Mouse (Mus musculus) MN1 (cell line): Measurements from ENCODE around the gene Usp10.

ENCODE experiments used
- DNase-seq: peaks from one replicate; pipeline ENCODE4 v3.0.0-alpha.2; 2016; ENCODE audit warnings: low spot score

The Usp10 gene

DNA sequence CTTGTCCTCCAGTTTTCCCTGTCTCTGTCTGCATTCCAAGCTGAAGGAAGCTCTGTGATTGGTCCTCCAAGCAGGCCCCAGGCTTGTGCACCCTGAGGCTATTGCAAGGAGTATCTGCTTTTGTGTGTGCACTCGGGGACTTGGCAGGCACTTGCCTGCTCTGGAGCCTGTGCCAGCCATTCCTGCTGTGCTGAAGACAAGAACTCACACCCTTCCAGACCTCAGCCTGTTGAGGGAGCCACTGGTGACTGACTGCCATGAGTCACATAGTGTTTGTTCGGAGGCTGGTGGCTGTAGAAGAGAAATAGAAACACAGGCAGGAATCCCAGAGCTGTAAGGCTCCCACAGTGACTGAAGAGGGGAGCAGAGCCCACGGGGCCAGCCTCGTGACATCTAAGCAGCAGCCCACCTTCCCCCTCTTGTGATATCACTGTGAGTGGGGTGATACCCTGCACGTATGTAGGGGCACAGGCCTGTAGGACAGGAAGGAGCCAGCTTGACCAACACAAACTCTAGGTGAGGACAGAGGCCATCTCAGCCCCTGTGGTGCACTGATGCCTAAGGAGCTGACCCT is 50.5 kb downstream of the Usp10 start:
- DNase-seq, result peak; percentile 57

DNA sequence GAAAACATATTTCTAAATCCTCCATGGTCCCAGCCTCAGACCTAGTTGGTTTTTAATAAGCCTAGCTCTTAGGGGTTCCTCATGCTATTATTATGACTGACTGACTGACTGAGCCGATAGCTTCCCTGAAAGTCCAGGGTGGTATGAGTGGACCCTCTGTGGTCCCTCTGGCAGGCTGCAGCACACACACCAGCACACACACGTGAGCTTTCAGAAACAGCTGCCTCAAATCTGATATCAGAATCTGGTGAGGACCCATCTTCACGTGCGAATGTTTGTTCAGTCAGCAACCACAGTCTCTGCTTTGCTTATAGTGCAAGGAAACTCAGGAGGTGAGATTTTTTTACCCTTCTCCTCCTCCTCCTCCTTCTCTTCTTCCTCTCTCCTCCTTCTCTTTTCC is 54.7 kb downstream of the Usp10 start:
- no peak for DNase-seq

DNA sequence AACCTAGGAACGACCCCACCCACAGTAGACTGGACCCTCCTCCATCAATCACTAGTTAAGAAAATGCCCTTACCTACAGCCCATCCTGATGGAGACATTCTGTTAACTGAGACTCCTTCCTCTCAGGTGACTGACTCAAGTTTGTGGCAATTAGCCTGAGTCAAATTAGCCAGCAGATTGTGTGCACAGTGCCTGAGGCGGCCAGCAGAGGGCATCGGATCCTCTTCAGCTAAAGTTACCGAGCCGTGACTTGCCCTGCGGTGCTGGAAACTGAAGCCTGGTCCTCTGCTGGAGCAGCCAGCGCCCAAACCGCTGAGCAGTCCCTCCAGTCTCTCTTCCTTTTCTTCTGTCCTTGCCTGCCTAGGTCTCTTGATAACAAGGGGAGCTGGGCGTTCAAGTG is 57.3 kb downstream of the Usp10 start:
- DNase-seq, result no peak

DNA sequence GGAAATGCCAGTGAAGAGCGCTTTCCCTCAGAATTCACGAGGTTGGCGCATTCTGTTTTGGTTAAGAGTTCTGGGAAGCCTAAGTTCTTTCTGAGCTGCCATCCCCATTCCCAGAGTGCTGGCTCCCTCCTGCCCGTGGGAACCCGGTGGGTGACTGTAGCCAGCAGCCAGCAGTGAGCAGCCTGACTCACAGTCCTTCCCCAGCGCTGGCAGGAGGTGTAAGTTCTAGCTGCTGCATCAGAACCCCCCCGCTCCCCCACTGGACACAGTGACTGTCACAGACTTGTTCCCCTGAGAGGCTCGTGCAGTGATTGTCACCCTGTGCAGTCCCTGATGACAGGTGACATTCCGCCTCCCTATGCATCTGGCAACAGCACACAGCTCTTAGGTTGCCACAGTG is 60.0 kb downstream of the Usp10 start:
- DNase-seq, result no peak

DNA sequence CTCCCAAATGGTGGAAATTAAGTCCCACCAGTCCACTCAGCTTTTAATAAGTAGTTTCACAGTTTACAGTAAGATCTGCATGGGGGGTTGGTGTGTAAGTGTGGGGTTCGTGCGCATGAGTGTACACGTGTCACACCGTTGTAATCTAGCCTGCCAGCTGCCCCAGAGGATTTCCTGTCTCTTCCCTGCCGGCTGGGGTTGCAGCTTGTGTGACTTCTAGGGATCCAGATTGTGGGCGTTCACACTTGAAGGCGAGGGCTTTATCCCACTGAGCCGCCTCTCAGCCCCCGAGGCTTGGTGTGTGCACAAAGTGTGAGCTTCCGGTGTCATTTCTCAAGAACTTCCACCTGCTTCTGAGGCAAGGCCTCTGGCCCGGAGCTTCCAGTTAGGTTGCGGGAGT is 62.4 kb downstream of the Usp10 start:
- no peak for DNase-seq

DNA sequence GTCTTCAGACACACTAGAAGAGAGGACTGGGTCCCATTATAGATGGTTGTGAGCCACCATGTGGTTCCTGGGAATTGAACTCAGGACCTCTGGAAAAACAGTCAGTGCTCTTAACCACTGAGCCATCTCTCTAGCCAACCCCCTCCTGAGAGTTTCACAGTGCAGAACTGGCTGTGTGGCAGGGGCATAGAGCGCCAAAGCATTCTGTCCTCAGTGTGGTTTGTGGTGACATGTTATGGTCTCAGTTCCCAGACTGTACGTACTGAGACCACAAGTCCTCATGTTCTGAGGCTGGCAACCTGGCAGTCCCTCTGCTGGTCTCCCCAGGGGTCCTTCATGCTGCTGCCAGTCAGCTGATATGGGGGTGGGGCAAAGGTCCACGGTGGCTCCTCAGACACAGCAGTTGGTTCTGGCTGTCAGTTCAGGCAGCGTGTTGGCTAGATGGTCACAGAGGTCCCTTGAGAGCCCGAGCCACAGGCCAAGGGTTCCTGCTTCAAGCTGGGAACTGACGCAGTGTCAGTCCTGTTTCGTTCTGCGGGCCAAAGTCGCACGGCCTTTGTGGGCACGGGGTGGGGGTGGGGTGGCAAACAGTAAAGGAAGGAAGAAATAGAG is 68.7 kb downstream of the Usp10 start:
- no peak for DNase-seq

DNA sequence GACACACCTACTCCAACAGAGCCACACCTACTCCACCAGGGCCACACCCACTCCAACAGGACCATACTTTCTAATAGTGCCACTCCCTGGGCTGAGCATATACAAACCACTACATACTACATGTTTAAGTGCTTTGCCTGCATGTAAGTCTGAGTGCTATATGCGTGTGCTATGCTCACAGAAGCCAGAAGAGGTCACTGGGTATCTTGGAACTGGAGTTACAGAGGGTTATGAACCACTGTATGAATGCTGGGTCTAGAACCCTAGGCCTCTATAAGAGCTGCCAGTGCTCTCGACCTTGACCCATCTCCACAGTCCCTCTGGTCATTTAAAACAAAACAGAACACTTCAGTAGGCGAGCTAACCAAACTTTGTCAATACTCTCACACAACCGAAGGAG is 71.1 kb downstream of the Usp10 start:
- peak; percentile 30 for DNase-seq

DNA sequence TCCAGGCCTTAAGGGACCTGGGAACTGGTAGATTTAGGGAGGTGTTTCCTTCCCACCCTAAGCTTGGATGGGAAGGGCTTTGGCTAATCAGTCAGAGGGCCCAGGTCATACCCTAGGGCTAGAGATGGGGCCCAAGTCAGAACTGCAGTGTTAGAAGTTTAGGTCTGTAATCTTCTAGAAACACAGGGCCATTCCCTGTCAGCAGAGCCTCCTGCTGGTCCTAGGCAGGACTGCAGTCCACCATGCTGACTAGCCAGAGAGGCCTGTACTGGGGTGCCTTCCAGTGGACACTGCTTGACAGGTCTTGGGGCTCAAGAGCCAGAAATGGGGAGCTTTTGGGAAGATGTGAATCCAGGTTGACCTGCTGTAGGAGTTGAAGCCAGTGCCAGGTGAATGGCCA is 73.9 kb downstream of the Usp10 start:
- DNase-seq, result no peak

DNA sequence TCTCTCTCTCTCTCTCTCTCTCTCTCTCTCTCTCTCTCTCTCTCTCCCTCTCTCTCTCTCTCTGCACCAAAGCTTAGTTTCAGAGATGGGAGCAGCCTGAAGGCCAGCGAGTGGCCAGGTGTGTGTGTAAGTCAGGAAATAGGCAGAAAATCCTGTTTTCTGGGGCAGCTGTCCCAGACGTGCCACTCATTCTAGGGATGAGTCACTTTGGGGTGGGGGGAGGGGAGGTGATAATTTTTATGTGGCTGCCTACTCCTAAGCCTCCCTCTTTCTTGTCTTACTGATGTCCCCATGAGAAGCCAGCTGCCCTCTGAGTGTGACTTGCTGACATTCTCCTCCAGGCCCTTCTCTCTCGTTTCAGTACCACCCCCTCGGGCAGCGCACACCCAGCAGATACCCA is 76.0 kb downstream of the Usp10 start:
- peak; percentile 40 for DNase-seq

DNA sequence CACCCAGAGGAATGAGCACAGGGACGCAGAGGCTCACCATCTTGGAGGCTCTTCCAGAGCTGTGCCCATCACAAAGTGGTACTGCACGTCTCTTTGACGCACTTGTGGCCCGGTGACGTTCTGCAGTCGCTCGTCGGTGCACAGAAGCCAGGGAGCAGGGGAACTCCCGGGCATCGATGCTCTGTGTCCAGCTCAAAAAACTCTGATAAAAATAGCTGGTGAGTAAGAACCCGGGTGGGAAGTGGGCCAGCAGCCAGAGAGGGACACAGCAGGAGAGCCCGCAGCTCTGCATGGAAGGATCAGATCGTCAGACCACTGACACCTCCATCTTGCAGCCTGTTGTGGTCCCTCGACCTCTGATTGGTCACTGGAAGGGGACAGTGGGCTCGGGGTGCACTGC is 77.9 kb downstream of the Usp10 start:
- DNase-seq, result peak; percentile 82

DNA sequence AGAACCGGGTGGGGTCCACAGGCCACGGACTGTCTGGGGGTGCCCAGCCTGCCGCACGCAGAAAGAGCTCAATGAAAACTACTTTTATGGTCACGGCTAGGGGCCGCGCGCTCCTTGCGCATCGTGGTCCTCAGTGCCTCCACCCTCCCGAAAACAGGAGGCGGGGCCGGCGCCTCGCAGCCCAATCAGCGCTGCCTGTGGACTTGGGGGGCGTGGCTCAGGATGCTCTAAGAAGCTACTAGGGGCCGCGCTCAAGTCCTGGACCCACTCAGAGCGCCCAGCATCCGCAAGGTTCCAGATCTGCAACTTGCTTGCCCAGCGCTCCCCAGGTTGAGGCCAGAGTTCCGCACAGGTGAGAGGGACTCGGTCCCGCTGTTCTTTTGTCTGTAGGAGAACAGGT is 82.1 kb downstream of the Usp10 start, which contains the start of gene Crispld2:
Gene Crispld2, plus strand, starts transcription at position 190 of the 400 bp plus-strand sequence.
- no peak for DNase-seq

DNA sequence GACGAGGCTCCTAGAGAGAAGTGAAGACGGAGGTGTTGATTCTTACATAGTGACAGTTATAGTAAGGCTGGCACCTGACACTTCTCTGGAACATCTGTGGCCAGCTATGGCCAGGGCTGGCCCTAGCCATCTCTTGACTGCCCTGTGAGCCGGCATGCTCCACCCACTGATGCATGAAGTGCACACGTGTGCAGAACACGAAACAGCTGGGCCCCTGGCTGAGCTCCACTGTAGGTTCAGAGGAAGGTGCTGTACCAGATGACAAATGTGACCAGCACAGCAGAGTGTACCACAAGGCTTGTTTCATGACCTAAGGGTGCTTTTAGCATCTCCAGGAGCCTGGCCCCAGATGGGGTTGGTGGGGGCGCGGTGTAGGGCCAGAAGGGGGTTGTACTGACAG is 84.0 kb downstream of the Usp10 start:
- peak; percentile 68 for DNase-seq

DNA sequence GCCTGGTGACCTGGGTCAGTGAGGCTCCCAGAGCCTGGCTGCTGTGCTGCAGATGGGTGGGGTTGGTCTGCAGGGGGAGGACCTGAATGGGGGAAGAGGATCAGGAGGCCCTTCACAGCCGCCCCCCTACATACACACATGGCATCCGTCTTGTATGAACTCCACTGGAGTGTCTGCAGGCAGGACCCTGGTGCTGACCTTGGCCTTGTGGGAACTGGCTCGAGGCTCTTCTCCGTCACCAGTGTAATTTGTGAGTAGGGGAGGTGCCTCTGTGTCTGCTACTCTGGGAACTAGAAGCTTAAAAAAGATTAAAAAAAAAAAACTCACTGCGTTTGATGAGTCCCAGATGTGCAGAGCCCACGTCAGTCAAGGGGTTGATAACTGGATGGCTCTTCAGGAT is 84.4 kb downstream of the Usp10 start:
- DNase-seq, result peak; percentile 49

DNA sequence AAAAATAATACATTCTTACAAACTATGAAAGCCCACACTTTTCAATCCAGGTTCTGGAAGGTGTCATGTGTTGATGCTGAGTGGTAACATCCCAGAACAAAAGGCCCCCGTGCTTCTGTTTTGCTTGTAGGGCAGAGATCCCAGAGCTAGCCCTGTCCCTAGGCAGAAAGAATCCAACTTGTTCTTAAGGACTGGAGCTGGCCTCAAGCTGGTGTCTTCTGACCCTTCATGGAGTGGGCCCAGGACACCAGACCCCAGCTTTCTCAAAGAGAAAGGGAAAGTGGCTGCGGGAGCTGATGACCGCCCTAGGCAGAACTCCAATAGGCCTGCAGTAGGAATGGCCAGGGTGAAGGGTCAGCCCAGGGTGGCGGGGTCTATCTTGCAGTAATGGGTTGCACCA is 87.1 kb downstream of the Usp10 start:
- no peak for DNase-seq

DNA sequence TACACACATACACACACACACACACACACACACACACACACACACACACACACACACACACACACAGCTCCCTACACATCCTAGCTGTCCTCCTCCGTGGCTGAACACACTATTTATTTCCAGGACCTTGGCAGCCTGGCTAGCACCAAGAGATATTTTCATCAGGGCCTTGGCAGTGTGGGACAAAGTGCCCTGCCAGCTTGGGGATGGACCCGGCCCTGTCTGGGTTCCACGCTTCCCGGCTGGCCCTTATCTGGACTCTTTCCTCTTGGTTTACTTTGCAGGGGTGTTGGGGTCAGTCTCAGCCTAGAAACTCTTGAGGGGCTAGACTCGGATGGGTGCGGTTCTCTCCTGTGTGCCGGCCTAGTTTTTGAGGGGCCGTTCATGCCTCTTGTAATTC is 90.3 kb downstream of the Usp10 start:
- DNase-seq, result no peak

DNA sequence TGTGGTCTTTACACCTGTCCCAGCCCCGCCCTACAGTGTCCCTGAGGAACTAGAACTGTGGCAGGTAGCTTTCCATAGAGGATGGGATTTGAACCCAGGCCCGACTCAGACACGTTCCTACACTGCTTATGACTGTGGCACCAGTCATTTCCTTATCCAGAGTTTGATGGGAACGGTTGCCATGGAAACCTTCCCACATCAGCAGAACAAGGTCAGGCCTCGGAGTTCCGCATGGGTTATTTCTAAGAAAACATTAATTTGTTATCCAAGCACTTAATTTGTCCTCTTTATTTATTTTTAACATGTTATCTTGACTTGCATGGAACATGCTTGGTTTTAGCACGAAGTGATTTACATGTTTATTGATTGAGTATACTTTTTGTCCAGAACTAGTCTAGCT is 91.6 kb downstream of the Usp10 start:
- peak; percentile 67 for DNase-seq

DNA sequence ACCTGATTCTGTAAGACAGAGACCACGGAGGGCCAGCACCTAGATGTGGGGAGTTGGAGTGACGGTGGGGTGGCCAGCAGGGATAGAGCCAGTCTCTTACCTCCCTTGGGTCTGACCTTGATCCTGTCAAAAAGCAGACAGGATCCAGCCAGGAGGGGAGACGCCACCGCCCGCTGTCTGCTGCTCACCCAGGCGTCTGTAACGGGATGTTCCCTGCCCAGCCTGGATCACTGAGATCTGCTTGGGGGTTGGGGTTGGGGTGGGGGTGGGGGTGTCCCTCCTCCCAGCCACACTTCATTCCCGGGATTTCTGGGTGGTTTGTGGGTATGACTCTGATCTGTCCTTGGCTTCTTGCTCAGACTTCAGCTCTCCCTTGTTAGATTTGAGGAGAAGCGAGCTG is 92.2 kb downstream of the Usp10 start:
- DNase-seq, result peak; percentile 35

DNA sequence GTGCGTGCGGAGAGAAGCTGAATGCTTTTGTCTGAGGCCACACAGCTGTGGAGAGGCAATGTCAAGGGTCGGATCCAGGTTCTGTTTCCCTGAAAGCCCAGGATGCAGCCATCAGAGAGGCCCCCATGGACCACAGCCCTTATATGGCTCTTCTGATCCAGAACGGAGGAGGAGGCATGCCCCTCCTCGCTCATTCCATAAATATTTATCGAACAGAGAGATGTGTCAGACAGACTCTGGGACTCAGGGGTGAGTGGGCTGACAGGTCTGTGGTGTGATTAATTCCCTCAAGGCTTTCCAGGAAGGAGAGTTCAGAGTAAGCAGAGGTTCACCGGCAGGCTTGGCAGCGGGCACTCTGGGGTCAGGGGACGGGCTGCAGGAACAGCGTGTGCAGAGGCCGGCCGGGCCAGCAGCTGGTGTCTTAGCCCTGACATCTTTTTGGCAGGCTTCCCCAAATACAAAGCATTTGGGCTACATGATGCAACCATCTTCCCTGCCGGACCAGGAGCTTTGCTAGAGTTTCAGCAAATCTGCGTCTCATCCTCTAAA is 94.1 kb downstream of the Usp10 start:
- DNase-seq, result peak; percentile 90

DNA sequence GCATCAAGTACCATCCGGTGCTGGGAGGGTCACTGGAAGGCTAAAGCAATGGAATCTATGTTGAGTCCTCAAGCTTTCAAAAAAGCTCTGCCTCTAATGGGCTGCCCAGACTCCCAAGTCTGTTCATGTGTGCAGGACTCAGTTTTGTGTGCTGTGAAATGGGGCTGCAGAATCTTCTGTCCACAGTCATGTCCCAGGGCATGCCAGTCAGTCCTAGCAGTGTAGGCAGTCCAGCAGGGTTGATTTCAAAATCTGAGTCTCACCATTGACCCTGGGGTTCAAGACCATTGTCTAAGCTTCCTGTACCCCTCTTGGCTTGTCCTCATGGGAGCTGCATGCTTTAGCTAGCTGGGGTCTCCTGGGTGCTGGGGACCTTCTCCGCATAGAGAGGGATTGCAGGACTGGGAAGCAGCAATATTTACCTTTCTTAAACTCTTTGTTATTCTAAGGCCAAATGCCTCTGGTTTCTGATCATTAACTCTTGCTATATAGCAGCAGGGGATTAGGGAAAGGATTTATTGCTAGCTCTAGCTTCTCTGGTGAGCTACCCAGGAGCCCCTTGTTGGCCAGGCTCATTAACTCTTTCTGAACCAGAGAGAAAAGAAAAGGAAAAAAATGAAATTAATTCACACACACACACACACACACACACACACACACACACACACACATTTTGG is 94.7 kb downstream of the Usp10 start:
- DNase-seq, result no peak

DNA sequence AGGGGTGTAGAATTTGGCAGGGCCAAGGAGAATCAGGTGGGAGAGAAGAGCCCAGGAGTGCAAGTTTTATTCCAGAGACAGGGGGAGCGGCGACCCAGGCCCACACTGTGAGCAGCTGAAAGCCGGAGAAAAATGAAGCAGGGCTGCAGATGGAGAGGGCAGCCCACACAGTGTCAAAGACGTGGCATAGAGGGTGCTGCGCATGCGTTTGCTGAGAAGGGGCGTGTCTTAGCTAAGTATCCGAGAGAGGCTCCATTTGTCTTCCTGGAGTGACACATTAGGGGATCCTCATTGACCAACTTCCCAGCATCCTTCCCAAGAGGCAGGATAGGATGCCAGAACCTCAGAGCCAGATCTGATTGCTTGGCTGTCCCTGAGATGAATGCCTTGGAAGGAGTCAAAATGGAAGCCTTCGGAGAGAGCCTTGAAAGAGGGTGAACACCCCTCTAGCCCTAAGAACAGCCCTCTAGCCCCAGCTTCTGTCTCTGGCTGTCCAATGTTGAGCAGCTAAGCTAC is 96.5 kb downstream of the Usp10 start:
- DNase-seq, result no peak
